Mouse (Mus musculus): Measurements from ENCODE around the gene Ufsp2. TPM values are rescaled to one million over a fixed set of nuclear protein-coding genes. Genes with fewer than 3 reads are reported as not detected.
A peak's percentile ranks its signal among the peaks of the same experiment; 100 is the strongest.

Ufsp2 gene
- polyA plus RNA-seq, 2 experiments, result 20.1 to 36.0 TPM

DNA sequence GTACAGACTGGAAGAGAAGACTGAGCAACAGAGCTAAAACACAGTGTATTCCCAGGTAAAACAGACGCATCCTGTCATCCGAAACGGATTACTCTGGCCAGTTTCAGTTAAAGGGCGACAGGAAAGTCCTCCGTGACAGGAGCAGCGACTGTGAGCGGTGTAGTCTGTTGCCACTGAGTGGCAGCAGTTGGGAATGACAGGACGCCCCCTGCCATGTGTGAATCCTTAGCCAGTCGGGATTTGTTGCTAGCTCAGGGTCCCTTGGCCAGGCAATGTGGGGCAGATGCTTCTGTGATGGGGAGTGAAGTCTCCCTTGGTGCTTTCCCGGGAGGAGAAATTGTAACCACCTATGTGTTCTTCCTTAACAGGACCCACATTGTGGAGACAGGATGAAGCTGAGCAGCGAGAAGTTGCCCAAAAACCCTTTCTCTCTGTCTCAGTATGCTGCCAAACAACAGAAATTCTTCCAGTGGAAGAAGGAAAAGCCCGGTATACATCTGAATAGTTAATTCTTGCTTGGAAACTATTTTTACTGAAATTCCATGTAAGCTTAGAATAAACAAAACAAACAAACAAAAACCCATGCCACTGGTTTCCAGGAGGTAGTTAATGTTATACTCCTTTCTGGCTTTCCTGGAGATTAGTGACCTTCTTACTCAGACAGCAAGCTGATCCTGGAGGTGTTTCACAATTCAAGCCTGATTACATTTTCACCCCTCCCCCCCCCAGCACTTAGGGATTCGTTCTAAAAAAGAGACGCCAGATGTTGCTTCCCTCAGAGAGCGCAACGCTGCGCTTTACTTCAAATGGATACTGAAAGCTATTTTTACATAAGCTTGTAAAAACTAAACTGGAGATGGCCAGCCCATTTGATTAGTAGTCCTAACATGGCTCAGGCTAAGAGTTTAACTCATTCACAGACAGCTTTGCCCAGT lies 35.7 kb downstream of the Ufsp2 start:
- peaks cover 0 to 5% of the 10 kb centered on the region in 2 experiments; a peak in 1 of 4 replicates for H3K4me1 ChIP-seq (replicated peaks; ENCODE audit: control insufficient read depth in 2 of 2, insufficient read depth in 2 of 2, low read length in 1 of 2)
- H3K27ac ChIP-seq, result no peak overlapping the region
- no peak overlapping the region for H3K9ac ChIP-seq (replicated peaks)
- WGBS (ENCODE audit: insufficient replicate concordance), result 30% methylated on average over 17 of the region's 17 CpGs
- ATAC-seq (ENCODE audit: insufficient read depth), result 0 out of 2 replicates have a peak, but pooled peaks have one; percentile 26
- H3K36me3 ChIP-seq (replicated peaks; ENCODE audit: control insufficient read depth, insufficient read depth, low read depth), result no peaks in the 10 kb centered on the region
- H3K27me3 ChIP-seq (ENCODE audit: control insufficient read depth, insufficient read depth, low read length), result no peaks in the 10 kb centered on the region
- no peaks in the 10 kb centered on the region for H3K9me3 ChIP-seq (ENCODE audit: control insufficient read depth, low read length)
- DNase-seq (ENCODE audit: low read depth in 3 of 3, low spot score in 3 of 3), result no peak
- TF ChIP-seq CTCF (IDR thresholded peaks at IDR 0.05; ENCODE audit: low read depth), result peak; percentile 42
- no peak for TF ChIP-seq EP300 (IDR thresholded peaks at IDR 0.05; ENCODE audit: low read depth)
- no peak overlapping the region for H3K4me3 ChIP-seq (ENCODE audit: insufficient read depth in 1 of 2, low read depth in 2 of 2, low read length in 2 of 2)
- peak overlapping the region; percentile 24 for H3K4me2 ChIP-seq (ENCODE audit: low read depth)

- H3K36me3 ChIP-seq (replicated peaks; ENCODE audit: control insufficient read depth, insufficient read depth, low read depth), result no peaks in the 10 kb centered on the region
- H3K27ac ChIP-seq, result no peak overlapping the region
- no peak overlapping the region for H3K4me3 ChIP-seq (ENCODE audit: insufficient read depth in 1 of 2, low read depth in 2 of 2, low read length in 2 of 2)
- no peaks in the 10 kb centered on the region for H3K27me3 ChIP-seq (ENCODE audit: control insufficient read depth, insufficient read depth, low read length)
- no peaks in the 10 kb centered on the region for H3K9me3 ChIP-seq (ENCODE audit: control insufficient read depth, low read length)
- H3K9ac ChIP-seq (replicated peaks), result no peak overlapping the region
- ATAC-seq (ENCODE audit: insufficient read depth) (no peak), DNase-seq (ENCODE audit: low read depth in 3 of 3, low spot score in 3 of 3) (no peak)
- H3K4me1 ChIP-seq (replicated peaks; ENCODE audit: control insufficient read depth in 2 of 2, insufficient read depth in 2 of 2, low read length in 1 of 2), result no peaks in the 10 kb centered on the region
- 64% methylated on average over 9 of the region's 9 CpGs for WGBS (ENCODE audit: insufficient replicate concordance)
- H3K4me2 ChIP-seq (ENCODE audit: low read depth), result no peak overlapping the region
- no peak for TF ChIP-seq CTCF (IDR thresholded peaks at IDR 0.05; ENCODE audit: low read depth)
- no peak for TF ChIP-seq EP300 (IDR thresholded peaks at IDR 0.05; ENCODE audit: low read depth)
These were observed 46.9 kb downstream of the Ufsp2 start for GRCm38 (mm10) chr8:46022203-46022602.

GRCm38 (mm10) chr8:46022758-46023157 lies 47.4 kb downstream of the Ufsp2 start:
- 84% methylated on average over 9 of the region's 9 CpGs for WGBS (ENCODE audit: insufficient replicate concordance)
- Histone ChIP-seq H3K4me3 (ENCODE audit: insufficient read depth in 1 of 2, low read depth in 2 of 2, low read length in 2 of 2) (no peak overlapping the region), H3K9me3 (ENCODE audit: control insufficient read depth, low read length) (no peaks in the 10 kb centered on the region)

DNA sequence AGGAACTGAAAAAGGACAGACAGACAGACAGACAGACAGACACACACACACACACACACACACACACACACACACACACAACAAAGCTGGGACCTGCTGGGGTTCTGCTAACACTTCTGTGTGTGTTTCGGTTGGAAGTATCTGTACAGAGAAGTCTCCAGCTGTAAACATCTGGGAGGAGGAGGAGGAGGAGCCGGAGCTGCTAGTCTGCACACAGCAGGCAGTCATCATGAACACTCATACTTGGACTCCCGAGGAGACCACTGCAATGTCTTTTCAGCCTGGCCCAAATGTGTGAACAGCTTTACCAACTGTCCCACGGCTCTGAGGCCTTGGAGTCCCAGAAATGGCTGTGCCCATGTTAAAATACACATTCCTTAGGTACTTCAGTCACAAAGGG lies 49.1 kb downstream of the Ufsp2 start:
- Histone ChIP-seq H3K4me1 (replicated peaks; ENCODE audit: control insufficient read depth in 2 of 2, insufficient read depth in 2 of 2, low read length in 1 of 2) (no peaks in the 10 kb centered on the region), H3K27me3 (ENCODE audit: control insufficient read depth, insufficient read depth, low read length) (no peaks in the 10 kb centered on the region), H3K9ac (replicated peaks) (no peak overlapping the region), H3K4me2 (ENCODE audit: low read depth) (no peak overlapping the region), H3K9me3 (ENCODE audit: control insufficient read depth, low read length) (no peaks in the 10 kb centered on the region), H3K4me3 (ENCODE audit: insufficient read depth in 1 of 2, low read depth in 2 of 2, low read length in 2 of 2) (no peak overlapping the region), H3K27ac (no peak overlapping the region), H3K36me3 (replicated peaks; ENCODE audit: control insufficient read depth, insufficient read depth, low read depth) (no peaks in the 10 kb centered on the region)
- no peak for ATAC-seq (ENCODE audit: insufficient read depth)
- WGBS (ENCODE audit: insufficient replicate concordance), result 49% methylated on average over 4 of the region's 4 CpGs
- TF ChIP-seq CTCF (IDR thresholded peaks at IDR 0.05; ENCODE audit: low read depth) (no peak), EP300 (IDR thresholded peaks at IDR 0.05; ENCODE audit: low read depth) (no peak)
- no peak for DNase-seq (ENCODE audit: low read depth in 3 of 3, low spot score in 3 of 3)

More at GRCm38 (mm10) chr8:46022758-46023157, 47.4 kb downstream of the Ufsp2 start:
- H3K4me1 ChIP-seq (replicated peaks; ENCODE audit: control insufficient read depth in 2 of 2, insufficient read depth in 2 of 2, low read length in 1 of 2), result no peaks in the 10 kb centered on the region
- ATAC-seq (ENCODE audit: insufficient read depth), result no peak
- H3K36me3 ChIP-seq (replicated peaks; ENCODE audit: control insufficient read depth, insufficient read depth, low read depth), result no peaks in the 10 kb centered on the region
- no peak overlapping the region for H3K9ac ChIP-seq (replicated peaks)
- TF ChIP-seq EP300 (IDR thresholded peaks at IDR 0.05; ENCODE audit: low read depth), result no peak
- TF ChIP-seq CTCF (IDR thresholded peaks at IDR 0.05; ENCODE audit: low read depth), result no peak
- H3K27me3 ChIP-seq (ENCODE audit: control insufficient read depth, insufficient read depth, low read length), result no peaks in the 10 kb centered on the region
- no peak for DNase-seq (ENCODE audit: low read depth in 3 of 3, low spot score in 3 of 3)
- no peak overlapping the region for H3K27ac ChIP-seq
- H3K4me2 ChIP-seq (ENCODE audit: low read depth), result no peak overlapping the region

- no peak overlapping the region for H3K27ac ChIP-seq
- DNase-seq (ENCODE audit: low read depth in 3 of 3, low spot score in 3 of 3), result no peak
- WGBS (ENCODE audit: insufficient replicate concordance), result 79% methylated on average over 11 of the region's 11 CpGs
These were observed 60.9 kb downstream of the Ufsp2 start for GRCm38 (mm10) chr8:46036217-46036616.

More at GRCm38 (mm10) chr8:46036217-46036616, 60.9 kb downstream of the Ufsp2 start:
- no peak overlapping the region for H3K4me2 ChIP-seq (ENCODE audit: low read depth)
- H3K27me3 ChIP-seq (ENCODE audit: control insufficient read depth, insufficient read depth, low read length), result no peaks in the 10 kb centered on the region
- H3K4me3 ChIP-seq (ENCODE audit: insufficient read depth in 1 of 2, low read depth in 2 of 2, low read length in 2 of 2), result no peak overlapping the region
- no peaks in the 10 kb centered on the region for H3K36me3 ChIP-seq (replicated peaks; ENCODE audit: control insufficient read depth, insufficient read depth, low read depth)
- no peak for ATAC-seq (ENCODE audit: insufficient read depth)
- H3K9me3 ChIP-seq (ENCODE audit: control insufficient read depth, low read length), result no peaks in the 10 kb centered on the region
- no peak overlapping the region for H3K9ac ChIP-seq (replicated peaks)
- no peak for TF ChIP-seq CTCF (IDR thresholded peaks at IDR 0.05; ENCODE audit: low read depth)
- no peak for TF ChIP-seq EP300 (IDR thresholded peaks at IDR 0.05; ENCODE audit: low read depth)
- H3K4me1 ChIP-seq (replicated peaks; ENCODE audit: control insufficient read depth in 2 of 2, insufficient read depth in 2 of 2, low read length in 1 of 2), result no peaks in the 10 kb centered on the region

Data from liver, embryonic 14.5 days (tissue).